Mouse (Mus musculus) kidney, adult 8-10 months (tissue): Measurements from ENCODE around the gene Nat8l.
"Not testable (repeated sequence)": the region's sequence is repeated elsewhere in the genome, so short reads cannot be mapped to it uniquely, and the experiment has no call there.

Source experiments
- DNase-seq, 2 experiments: peaks; one replicate each; pipeline ENCODE4 v3.0.0; 2022

Gene Nat8l

DNA sequence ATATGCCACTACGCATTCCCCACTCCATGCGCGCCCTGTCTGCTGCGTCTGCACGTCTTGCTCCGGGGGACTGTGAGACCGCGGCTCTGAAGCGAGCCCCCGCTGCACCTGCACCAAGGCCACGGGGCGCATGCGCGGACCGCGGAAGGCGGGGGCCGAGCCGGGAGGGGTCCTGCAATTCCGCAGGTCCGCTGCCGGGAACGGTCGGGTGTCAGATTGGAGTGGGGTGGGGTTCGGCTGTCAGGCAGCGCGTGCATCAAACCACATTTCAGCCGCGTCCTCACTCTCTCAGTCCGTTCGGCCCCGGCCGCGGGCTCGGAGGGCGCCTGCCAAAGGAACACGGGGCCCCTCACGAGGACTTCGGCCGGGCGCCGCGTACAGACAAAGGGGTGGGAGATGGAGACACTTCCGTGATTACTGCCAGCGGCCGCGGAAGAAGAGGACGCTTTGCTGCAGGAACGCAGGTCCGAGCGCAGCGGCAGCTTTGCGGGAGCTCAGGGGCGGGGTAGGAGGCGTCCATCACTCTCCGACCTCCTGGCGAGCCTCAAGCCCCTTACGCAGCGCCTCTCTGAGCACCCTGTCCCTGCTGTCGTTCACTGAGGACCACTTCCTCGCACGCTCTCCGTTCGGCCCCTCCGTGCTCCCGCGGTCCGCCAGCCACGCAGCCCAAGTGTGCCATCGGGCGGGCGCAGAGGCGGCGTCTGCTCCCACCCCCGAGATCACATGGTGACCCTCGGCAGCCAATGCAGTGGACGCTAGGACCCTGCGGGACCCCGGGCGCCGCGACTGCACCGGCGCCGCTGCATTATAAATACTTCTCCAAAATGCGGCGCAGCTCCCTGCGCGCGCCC, at the start of gene Nat8l:
Gene Nat8l (plus strand): TSS at position 142 of the 851 bp plus-strand sequence.
- no peak for DNase-seq

- DNase-seq, result not testable (repeated sequence)
Measured at GRCm38 (mm10) chr5:33947035-33947434, 48.7 kb upstream of the Nat8l start.

GRCm38 (mm10) chr5:33948314-33948713, 47.5 kb upstream of the Nat8l start:
- DNase-seq, result no peak

- no peak for DNase-seq
Measured at GRCm38 (mm10) chr5:33953471-33954185, 42.2 kb upstream of the Nat8l start.

- peak; percentile 57 to 71 for DNase-seq
Measured at GRCm38 (mm10) chr5:33954354-33954753, 41.4 kb upstream of the Nat8l start.

DNA sequence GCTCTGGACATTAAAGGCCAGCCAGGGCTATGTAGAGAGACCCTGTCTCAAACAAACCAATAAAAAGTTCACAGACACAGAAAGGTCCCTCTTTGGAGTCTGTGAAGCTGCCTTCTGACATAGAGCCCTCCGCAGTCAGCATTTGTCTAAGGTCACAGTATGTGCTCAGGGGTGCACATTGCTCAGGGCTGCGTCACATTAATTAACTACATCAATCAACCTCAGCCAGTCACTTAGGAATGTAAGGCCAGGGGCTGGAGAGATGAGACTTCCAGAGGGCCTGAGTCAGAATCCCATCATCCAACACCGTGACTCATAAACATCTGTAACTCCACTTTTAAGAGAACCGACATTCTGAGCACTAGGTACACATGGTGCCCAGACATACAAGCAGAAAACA, 39.9 kb upstream of the Nat8l start:
- DNase-seq, result no peak

GRCm38 (mm10) chr5:33959382-33959781, 36.4 kb upstream of the Nat8l start:
- no peak for DNase-seq

- no peak for DNase-seq
Measured at GRCm38 (mm10) chr5:33974736-33975135, 21.0 kb upstream of the Nat8l start.

GRCm38 (mm10) chr5:33976267-33976666, 19.5 kb upstream of the Nat8l start:
- no peak for DNase-seq

DNA sequence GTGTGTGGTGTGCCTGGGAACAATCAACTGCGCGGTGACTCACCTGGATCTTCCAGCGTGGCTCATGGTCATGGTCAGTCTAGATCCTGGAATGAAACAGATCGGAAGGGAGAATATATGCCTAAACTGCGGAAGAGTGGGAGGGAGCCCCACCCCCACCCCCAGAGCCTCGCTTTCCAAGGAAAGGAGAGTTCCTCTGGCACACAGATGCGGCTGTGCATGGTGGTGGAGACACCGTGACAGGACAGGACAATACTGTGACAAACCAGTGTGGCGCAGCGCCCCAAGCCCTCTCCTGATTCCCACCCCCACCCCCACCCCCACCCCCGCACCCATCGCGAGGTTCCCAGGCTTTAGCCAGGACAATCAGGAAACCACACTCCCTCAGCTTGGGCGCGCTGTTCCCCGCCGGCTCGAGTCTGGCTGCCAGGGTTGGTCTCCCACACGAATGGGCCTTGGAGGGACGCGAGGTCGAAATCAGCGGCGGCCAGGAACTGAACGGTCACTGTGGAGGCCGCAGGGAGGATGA, 13.0 kb upstream of the Nat8l start:
- DNase-seq, result no peak

GRCm38 (mm10) chr5:33983309-33984121, 12.3 kb upstream of the Nat8l start, which contains the start of gene Gm1673:
TSS of gene Gm1673 (plus strand) at chr5:33983433.
- DNase-seq, result peak; percentile 31 to 33

GRCm38 (mm10) chr5:33994671-33995625, 836 bp upstream of the Nat8l start:
- peak in 1 of 2 experiments; percentile 38 for DNase-seq

GRCm38 (mm10) chr5:33996694-33997045, 886 bp downstream of the Nat8l start:
- no peak for DNase-seq

- DNase-seq, result peak in 1 of 2 experiments; percentile 25
Measured at GRCm38 (mm10) chr5:33997051-33997741, 1.4 kb downstream of the Nat8l start.

GRCm38 (mm10) chr5:33997829-33998504, 2.2 kb downstream of the Nat8l start:
- no peak for DNase-seq

DNA sequence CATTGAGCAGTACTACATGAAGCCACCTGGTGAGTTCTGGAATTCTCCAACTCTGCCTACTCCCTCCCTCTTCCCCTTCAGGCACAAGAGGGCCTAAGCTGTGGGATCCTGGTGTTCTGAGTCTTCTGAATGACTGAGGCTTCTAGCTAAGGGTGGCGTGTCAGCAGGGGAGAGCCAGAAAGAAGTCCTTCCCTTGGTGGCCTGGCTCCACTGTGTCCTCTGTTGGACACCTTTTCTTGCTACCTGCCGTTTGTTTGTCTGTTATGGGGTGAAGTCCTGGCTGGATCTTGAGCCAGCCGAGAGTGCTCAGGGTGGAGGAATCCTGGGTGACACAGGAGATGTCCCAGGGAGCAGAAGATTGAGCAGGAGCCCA, 2.7 kb downstream of the Nat8l start:
- no peak for DNase-seq

DNA sequence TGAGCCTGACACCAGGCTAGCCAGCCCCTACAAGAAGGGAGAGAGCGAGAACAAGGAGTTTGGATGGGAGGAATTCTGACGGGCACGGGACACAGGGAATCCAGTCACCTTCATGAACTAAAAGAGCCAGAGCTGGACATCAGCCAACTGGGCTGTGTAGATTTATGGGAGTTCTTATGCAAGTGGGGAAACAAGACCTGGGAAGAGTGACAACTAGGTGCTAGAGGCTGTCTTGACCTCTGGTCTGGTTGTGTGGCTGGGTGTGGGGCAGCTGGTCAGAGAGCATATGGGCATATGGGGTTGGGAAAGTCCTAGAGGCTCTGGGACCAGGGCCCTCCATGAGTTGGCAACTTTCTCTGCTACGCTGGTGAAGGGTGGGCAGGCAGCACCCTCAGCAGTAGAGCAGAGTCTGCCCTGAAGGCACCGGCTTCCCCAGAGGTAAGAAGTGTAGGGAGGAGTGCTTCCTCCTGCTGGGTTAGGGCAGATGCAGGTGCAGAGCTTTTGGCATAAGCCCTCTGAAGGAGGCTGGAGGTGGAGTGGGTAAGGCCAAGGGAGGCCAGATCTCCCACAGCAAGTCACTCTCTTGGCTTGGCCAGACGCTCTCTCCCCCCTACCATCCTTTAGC, 3.8 kb downstream of the Nat8l start:
- DNase-seq, result no peak

- DNase-seq, result no peak
Measured at GRCm38 (mm10) chr5:34000809-34001208, 5.0 kb downstream of the Nat8l start.

DNA sequence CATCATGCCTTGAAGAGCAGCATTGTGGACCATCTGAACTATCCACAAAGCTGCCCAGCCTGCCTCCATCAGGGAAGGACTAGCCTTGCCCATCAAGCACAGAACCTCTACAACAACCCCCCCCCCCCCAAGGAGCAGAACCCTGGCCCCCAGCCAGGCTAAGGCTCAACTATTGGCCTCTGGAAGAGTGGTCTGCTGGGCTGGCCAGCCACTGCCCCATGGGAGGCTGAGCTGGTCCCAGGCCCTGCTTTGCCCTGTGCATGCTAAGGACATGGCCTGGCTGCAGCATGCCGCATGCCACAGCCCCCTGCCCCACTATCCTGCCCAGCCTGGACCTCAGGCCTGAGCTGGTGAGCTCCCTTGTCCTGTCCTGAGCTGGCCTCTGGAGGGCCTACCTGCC, 5.6 kb downstream of the Nat8l start:
- no peak for DNase-seq

GRCm38 (mm10) chr5:34002636-34003035, 6.9 kb downstream of the Nat8l start:
- no peak for DNase-seq
